Mouse (Mus musculus) spleen, postnatal 10 days (tissue): ENCODE data around the gene Slc9a9.

Experiments
- DNase-seq, 2 experiments: peaks; one replicate each; pipeline ENCODE4 v3.0.0; 2021 to 2022; ENCODE audit warnings: low spot score in 2 of 2

Slc9a9 gene

DNA sequence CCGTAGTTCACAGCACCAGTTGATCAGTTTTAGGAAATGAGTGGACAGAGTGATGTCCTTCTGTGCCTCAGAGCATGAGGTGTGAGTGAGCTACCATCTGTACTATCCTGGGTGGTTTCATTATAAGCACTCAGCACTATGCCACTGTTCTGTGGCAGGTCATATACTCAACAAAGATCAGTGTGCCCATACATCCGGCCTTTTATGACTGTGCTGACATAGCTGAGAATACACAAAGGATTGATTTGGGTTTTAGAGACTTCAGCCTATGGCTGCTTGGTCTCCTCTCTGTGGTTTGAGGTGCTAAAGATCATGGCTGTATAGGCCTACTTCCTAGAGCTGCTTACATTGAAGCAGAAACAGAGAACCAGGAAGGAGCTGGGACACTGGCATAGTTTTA, 12.6 kb downstream of the Slc9a9 start:
- DNase-seq = no peak

DNA sequence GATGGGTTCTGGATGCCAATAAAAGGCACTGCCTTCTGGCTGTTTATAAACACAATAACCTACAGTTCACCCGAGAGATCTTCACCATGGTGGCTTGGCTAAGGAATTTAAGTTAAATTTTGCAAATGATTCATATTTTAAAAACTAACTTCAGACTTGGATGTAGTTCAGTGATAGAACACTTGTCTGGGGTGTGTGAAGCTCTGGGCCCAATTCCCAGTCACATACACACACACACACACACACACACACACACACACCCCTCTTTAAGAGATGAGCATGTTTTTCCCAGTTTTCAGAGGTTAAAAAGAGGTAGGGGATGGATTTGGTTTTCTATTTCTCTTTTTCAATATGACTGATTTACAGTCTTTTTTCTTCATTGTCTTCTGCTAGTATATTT, 15.9 kb downstream of the Slc9a9 start:
- DNase-seq = no peak

DNA sequence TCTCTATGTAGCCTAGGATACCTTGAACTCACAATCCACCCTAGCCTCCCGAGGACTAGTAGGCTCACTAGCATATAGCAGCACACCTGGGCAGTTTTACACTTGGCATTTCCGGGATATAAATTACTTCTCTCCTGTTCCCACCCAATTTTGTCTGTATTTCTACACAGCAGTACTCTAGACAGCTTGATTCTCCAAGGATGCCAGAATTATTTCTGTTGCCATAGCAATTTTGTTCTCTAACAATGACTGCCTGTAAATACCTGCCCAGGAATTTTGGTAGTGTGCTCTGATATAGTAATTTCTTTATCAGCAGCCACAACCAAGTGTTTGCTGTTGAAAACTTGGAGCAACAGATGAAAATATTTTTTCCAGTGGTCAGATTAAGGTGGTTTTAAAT, 16.7 kb downstream of the Slc9a9 start:
- no peak for DNase-seq

DNA sequence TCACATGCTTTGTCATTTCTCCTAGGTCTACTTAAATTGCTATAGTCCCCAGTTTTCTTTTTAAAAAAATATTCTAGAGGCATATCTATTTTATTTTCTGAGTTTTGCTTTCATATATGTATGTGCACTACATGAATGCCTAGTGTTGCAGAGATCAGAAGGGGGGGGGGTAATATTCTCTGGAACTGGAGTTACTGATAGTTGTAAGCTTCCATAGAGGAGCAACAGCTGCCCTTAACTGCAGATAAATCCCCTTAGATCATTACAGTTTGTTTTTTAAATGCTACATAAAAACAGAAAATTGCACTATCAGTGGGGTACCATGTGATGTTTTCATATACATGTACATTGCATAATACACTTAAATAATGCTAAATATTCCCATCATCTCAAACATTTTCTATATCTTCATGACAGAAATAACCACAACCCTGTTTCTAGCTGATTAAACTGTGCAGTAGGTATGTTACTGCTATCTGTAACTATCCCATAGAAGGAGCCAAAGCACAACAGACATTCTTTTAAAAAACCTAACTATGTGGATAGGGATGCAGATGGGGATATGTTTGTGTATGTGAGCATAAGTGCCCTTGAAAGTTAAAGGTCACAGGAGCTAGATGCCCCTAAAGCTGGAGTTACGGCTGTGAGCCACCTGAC, 17.6 kb downstream of the Slc9a9 start:
- no peak for DNase-seq

DNA sequence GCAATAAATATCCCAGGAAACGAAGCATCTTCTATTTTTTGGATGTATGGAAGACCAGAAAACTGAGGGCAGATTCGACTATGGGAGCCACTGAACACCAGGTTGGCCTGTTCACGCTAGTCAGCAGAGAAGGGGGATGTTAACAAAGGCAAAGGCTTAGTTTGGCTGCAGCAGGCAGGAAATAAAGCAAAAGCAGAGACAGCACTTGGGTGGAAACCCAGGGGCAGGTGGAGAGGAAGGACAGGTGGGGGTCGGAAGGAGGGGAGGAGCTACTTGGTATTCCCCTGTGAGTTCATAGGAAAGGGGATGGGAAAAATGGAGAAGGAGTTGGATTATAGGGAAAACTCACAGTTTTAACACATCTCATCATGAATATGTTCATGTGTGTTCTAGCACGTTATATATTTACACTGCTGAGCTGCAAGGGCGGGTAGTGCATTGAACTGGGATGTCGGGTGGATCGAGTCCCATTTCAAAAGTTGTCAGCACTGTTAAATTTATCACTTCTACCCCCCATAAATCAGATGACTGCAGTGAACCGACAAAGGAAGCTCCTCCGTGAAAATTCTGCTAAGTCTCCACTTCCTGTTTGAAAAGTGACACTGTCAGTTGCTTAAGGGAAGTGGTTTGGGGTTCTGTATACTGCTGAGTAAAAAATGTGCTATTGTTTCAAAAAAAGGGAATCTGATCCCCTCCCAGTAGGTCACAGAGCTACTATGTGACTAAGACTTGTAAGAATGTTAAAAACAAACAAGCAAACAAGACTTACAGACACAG, 21.8 kb downstream of the Slc9a9 start:
- DNase-seq = no peak

DNA sequence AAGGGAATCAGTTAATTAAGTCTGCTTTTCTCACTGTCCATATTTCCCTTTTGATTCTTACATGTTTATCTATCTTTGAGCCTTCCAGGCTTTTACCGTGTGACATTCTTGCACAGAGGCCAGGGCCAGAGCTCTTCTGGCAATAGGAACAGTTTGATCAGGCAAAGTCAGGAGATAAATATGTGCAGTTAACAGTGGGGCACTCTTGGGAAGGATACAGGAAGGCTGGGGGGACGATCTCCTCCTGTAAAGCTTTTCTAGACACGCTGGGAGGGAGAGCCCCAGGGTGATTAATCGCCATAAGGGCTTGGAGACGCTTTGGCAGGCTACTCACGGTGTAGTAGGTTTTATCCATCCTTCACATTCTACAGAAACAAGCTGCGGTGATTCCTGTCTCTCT, 22.4 kb downstream of the Slc9a9 start:
- DNase-seq = no peak

DNA sequence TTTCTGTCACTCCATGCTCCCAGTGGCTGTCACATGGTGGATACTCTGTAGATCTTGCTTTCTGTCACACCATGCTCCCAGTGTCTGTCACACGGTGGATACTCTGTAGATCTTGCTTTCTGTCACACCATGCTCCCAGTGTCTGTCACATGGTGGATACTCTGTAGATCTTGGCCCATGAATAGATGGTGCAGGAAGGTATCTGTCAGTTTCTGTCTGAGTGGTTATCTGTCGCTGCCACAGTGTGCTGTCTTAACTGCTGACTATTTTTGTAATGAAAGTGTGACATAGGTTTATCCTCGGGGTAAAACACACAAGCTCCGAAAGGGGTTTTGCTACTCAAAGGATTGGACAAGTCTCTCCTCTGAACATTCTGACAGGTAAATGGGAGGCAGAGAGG, 24.5 kb downstream of the Slc9a9 start:
- DNase-seq = no peak

DNA sequence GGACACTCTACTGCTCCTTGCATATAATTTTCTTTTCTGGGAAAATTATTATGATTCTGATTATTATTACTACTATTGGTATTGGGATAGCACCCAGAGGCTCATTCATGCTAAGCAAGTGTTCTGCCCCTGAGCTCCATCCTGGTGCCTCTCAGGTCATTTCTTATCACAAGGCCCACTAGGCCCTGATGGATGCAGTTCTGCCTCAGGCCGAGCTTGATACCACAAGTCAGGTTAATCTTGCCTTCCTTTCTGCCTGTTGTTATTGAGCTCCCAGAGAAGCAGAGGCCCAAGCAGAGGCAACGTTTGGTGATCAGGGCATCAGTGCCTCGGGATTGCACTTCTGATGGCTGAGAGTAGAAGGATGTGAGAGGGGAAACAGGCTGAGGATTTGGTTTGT, 25.3 kb downstream of the Slc9a9 start:
- DNase-seq = peak in 1 of 2 experiments; percentile 26

DNA sequence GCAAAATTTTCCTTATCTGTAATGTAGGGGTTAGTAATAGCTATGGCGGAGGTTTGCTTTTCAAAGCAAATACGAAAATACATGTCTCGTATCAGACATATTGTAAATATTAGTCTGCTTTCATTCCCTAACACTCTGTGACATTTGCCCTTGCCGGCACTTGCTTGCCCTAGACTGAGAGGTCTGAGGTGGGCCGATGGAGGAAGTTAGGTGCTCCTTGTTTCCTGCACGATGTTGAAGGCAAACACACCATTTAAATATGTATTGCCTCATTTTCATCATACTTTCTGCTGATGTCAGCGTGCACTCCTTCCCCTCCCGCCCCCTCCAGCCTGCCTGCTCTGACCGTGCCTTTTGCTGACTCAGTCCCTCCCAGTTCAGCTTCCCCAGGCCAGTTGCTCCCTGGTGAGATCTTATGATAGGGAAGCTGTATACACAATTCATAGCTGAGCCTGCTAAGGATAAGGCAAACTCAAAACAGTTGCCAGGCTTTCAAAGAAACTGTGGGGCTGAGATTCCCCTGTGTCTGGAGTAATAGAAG, 26.9 kb downstream of the Slc9a9 start:
- DNase-seq = peak in 1 of 2 experiments; percentile 44

DNA sequence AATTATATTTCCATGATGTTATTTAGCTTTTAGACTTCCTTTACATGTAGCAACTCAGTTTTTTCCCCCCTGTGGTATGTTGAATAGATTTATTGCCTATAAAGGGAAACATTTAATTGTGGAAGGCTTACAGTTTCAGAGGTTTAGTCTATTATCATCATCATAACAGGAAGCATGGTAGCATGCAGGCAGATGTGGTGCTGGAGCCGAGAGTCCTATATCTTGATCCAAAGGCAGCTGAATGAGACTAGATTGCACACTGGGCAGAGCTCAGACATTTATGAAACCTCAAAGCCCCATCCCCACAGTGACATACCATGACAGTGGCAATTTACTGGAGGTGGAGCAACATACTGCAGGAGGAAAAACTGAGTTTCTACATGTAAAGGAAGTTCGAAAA, 28.5 kb downstream of the Slc9a9 start:
- DNase-seq = no peak

DNA sequence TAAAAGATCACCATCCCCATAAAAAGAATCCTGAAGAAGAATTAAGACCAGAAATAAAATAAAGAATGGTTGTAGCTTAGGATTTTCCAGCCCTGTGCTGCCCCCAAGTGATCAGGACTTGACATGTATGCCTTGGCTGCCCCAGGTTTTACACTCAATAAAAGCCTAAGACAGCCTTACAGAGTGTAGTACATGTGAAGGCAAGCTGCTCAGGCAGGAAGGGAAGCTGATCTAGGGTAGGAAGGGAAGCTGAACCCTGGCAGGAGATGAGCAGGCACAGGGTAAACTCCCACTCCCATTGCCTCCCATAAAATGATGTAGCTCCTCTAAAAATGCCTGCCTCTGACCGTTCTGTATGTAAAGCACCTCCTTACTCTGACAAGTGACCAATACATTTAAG, 30.8 kb downstream of the Slc9a9 start:
- peak in 1 of 2 experiments; percentile 47 for DNase-seq

DNA sequence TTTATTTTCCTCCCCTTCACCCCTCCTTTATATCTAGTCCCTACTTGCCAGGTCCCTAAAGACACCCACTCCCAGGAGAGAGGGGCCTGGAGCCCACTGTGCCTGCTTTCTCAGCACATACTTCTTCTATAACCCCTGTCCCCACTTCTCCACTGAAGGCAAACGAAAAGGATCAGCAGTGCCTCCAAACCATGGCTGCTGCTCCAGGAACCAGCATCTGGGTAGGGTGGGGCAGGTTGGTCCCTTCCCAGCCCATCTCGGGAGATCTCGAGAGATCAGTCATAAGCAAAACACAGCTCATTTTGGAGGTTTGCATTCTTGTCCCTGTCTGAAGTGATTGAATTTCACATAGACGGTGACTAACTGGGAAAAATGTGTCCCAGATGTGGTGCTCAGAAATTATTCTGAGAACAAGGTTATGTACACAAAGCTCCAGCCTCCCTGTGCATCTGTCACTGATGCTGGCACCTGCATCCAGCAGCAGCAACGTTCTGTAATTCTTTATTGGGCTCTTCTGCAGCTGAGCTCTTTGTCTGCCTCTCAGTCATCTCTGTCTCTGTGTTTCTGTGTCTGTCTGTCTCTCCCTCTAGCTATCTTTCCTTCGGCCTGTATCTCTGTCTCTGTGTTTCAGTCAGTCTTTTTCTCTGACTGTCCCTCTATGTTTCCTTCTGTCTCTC, 31.6 kb downstream of the Slc9a9 start:
- no peak for DNase-seq

DNA sequence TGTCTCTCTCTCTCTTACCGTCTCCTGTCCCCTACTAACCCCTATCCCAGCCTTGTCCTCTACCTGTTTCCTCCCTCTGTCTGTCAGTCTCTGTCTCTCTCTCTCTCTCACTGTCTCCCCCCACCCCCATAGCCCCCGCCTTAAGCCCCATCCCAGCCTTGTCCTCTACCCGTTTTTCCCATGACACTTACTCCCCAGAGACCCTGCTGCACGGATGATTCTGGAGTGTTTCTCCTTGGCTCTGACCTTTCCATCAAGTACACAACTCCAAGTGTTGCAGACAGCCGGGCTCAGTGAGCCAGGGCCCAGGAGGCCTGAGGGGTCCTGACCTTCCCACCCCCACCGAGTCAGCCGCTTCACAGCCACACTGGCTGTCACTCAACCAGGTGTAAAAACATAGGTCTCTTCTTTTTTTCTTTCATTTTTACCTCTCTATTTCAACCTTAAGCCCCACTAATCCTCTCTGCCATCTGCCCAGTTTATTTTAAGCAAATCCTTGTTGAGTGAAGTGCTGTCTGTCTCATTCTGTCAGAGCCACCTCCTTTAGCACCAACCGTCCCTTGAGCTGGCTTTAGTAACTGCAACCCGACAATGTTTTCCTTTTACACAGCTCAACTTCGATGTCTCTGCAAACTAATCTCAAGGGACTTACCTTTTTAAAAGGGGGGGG, 32.4 kb downstream of the Slc9a9 start:
- no peak for DNase-seq

DNA sequence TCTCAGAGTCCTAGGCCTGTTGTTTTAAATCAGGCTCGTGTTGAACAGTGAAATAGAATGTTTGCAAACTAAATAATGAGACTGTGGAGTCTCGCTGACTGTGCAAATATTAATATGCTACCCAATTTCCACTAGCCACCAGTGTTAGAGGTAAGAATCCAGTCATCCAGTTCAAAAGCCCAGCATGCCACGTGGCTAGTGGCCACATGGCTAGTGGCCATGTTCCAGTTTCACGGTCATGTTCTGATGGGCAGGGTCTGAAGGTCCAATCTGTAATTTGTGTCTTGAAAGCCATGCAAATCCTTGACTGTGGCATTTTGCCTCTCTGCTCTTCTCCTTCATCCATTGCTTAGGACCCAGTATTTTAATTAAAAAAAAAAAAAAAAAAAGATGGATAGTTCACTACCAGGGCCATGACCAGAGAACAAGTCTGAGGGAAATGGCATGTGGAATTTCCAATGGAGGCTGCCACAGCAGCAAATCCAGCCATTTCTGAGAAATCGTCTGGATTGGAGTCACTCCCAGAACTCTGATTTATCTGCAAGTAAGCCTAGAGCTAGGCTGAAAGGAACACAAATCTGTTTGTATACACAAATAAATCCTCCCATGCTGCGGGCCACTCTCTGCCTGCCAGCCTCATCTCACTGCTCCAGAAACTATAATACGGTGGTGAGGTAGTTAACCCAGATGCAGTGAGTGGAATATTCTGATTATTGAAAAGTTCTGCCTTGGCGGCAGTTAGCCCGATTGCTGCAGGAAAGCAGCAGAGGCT, 35.5 kb downstream of the Slc9a9 start:
- no peak for DNase-seq

DNA sequence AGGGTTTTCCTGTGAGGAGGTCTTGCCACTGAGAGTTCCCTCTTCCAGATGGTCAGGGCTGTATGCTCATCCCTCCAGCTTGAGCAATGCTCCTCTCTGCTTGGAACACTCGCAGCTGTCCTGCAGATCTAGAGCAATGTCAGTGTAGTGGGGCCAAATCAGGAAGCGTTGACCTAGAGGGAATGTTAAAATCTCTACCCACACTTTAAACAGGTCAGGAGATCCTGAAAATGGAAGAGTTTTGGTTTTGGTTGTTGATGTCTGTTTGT, 36.0 kb downstream of the Slc9a9 start:
- DNase-seq = no peak

DNA sequence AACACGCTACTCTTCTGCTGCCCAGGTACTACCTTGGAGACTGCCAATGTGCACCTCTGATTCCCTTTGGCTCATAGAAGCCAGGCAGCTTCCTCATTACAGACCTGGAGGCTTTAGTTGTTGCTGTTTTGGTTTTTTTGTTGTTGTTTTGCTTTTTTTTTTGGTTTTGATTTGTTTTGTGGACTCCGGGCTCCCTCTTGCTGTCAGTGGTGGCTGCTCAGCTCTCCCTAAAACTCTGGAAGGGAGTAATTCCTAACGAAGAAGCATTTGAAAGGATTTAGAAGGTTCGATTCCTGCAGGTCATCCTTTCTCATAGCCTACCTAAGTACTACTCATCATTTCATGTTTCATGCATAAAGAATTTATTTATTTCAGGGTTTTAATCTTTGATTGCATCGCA, 42.4 kb downstream of the Slc9a9 start:
- no peak for DNase-seq

DNA sequence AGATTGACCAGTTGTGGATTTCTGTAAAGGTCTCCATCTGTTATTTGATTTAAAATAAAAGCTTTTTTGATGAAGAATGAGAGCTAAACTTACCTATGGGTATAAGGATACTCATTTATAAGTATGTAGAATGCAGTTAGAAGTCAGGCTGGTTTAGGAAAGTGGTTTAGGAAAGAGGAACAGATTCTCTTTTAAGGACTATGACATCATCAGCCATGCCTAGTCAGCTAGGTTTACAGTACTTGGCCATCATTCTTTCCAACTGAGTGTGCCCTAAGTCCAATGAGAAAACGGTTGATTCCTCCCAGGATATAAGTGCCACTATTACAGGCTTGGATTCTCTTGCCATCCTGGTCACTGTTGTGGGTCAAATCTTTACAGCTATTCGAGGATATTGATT, 47.0 kb downstream of the Slc9a9 start:
- no peak for DNase-seq

DNA sequence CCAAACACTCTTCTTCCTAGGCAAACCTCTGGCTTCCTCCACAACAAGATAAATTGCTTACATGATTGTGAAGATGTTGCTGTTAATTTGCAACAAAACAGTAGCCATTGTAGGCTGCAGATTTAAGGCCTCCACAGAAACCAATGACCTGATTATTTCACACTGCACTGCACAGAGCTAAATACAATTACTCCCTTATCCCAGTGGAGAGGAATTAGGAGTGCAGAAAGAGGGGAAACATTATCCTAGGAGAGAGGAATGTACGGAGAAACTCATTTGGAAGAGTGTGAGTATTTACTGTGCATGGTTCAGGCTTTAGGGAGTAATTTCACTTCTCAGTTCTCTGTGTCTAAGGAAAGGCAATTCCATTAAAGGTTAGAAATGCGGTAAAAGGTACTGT, 53.9 kb downstream of the Slc9a9 start:
- DNase-seq = no peak

DNA sequence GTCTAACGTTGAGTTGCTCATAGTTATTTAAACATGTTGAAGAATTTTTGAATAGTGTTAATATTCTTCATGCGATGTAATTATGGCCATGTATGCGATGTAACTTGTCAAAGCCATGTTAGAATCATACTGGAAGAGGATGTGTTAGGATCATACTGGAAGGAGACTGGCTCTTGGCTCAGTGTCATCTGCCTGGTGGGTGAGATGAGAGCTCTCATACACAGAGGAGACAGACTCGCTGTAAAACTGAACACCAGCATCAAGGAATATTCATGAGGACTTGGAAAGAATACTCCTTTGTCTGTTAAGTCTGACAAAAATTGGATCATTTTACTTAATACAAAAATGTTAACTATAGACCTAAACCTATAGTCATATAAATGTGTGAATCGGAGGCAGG, 55.4 kb downstream of the Slc9a9 start:
- no peak for DNase-seq

DNA sequence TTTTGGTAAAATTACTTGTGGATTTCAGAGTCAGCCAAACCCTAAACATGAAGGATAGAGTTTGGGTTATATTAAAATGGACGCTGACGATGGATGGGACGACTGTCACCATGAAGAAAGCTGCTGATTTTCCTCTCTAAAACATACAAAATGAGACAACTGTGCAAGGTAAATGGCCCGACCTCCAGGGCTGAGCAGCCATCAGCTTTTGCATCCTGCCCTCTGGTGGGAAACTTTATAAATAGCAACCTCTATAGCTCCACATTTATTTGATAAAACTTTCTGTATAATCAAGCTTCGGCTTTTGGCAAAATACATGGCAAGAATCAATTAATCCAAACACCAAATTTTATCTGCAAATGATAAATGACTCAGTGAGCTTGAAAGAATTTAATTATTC, 57.7 kb downstream of the Slc9a9 start:
- no peak for DNase-seq

DNA sequence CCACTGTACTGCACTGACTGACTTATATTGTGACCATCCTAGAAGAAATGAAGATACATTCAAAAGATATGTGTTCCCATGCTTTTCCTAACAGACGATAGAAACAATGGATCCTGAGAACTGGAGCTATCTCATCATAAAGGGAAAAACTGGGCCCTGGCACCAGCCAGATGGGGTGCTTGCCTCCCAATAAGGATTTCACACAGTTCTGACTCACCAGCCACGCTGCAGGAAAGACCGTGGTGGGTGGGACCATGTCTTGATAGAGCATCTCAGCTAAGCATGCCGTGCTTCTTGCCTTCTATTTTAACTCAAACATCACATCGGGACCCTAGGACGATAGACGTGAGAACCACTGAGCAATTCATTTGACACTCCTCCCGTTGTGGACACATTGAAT, 60.7 kb downstream of the Slc9a9 start:
- DNase-seq = no peak

DNA sequence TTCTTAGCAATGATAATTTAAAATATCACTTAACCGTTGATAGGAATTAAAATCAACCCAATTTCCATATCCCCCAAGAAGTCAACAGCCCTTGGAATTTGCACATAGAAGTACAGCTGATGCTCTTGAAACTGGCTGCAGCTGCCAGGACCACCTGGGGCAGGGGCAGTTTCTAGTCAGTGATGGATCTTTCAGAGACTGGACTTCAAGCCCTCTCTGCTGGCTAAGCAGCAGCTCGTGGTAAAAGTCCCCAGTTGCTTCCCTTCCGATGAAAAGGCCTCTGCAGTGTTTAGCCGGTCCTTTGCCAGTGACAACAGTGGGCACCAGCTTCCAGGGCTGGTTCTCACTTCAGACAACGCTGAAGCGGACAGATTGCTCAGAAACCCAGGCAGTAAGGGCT, 62.4 kb downstream of the Slc9a9 start:
- DNase-seq = no peak
